Mouse (Mus musculus) cerebellum, postnatal 14 days (tissue): ENCODE data around the gene Art5.

ENCODE experiments used
- DNase-seq, 2 experiments: peaks; one replicate each; pipeline ENCODE4 v3.0.0; 2021; ENCODE audit warnings: mixed read lengths in 2 of 2

Gene Art5

GRCm38 (mm10) chr7:102109171-102109570, at the start of gene Art5:
Gene Art5 (minus strand): TSS chr7:102109489.
- DNase-seq: no peak

GRCm38 (mm10) chr7:102153691-102154090, 44.4 kb upstream of the Art5 start:
- DNase-seq: no peak

GRCm38 (mm10) chr7:102137898-102138297, 28.6 kb upstream of the Art5 start:
- no peak for DNase-seq

GRCm38 (mm10) chr7:102137464-102137863, 28.2 kb upstream of the Art5 start:
- DNase-seq: peak; percentile 52 to 71

GRCm38 (mm10) chr7:102132395-102132794, 23.1 kb upstream of the Art5 start:
- no peak for DNase-seq

GRCm38 (mm10) chr7:102120326-102120725, 11.0 kb upstream of the Art5 start:
- peak; percentile 74 to 82 for DNase-seq

GRCm38 (mm10) chr7:102117382-102117781, 8.1 kb upstream of the Art5 start:
- DNase-seq: no peak

GRCm38 (mm10) chr7:102116579-102117331, 7.5 kb upstream of the Art5 start, which contains the start of gene Chrna10:
Gene Chrna10 (minus strand): TSS chr7:102116828.
- no peak for DNase-seq

- no peak for DNase-seq
Measured at GRCm38 (mm10) chr7:102113151-102113729, 4.0 kb upstream of the Art5 start.

GRCm38 (mm10) chr7:102109746-102110145, 457 bp upstream of the Art5 start:
- DNase-seq: no peak

GRCm38 (mm10) chr7:102108206-102108605, 1.1 kb downstream of the Art5 start:
- no peak for DNase-seq

- DNase-seq: peak; percentile 48 to 54
Measured at GRCm38 (mm10) chr7:102106700-102107141, 2.6 kb downstream of the Art5 start.

- DNase-seq: peak; percentile 65 to 69
Measured at GRCm38 (mm10) chr7:102104126-102104525, 5.2 kb downstream of the Art5 start.

GRCm38 (mm10) chr7:102103555-102103954, 5.7 kb downstream of the Art5 start:
- DNase-seq: no peak

- no peak for DNase-seq
Measured at GRCm38 (mm10) chr7:102102696-102103095, 6.6 kb downstream of the Art5 start.

- peak in 1 of 2 experiments; percentile 38 for DNase-seq
Measured at GRCm38 (mm10) chr7:102102241-102102640, 7.0 kb downstream of the Art5 start.

- no peak for DNase-seq
Measured at GRCm38 (mm10) chr7:102101487-102101886, 7.8 kb downstream of the Art5 start, which contains the start of gene Art1. Gene Art1 (plus strand): TSS chr7:102101743.

- no peak for DNase-seq
Measured at GRCm38 (mm10) chr7:102100868-102101267, 8.4 kb downstream of the Art5 start.

- no peak for DNase-seq
Measured at GRCm38 (mm10) chr7:102099760-102100661, 9.3 kb downstream of the Art5 start.

GRCm38 (mm10) chr7:102087336-102087735, 22.0 kb downstream of the Art5 start:
- DNase-seq: peak; percentile 41 to 46

- DNase-seq: no peak
Measured at GRCm38 (mm10) chr7:102084041-102084696, 25.1 kb downstream of the Art5 start.

GRCm38 (mm10) chr7:102082816-102083215, 26.5 kb downstream of the Art5 start, which contains the start of gene Trpc2:
Gene Trpc2 (plus strand): TSS chr7:102083116.
- DNase-seq: no peak
